In genomic region chr11:98546529-98547307, GRCm38 (mm10) we compare ENCODE assay signal across 23 mouse cellular contexts. TPM values are rescaled to one million over a fixed set of nuclear protein-coding genes. Genes with fewer than 3 reads are reported as not detected.
A peak's percentile ranks its signal among the peaks of the same experiment; 100 is the strongest.
DNase-seq lines count a peak whose midpoint lies in the region; ATAC-seq and TF ChIP-seq lines count a peak whose summit lies in the region.
"Had no signal": no experiment of that assay in that cellular context is flagged by ENCODE, and none has a peak within 500 bp of the region (broad histone marks: within the 10 kb centered on the region; RNA-seq: fewer than 3 reads in every experiment).

No protein-coding gene starts in this region.

- in situ Hi-C loops in CH12.LX (cut with MboI; ENCODE audit: low pct_ligation_motif_present, low pct_unique_long_range_greater_than_20kb, low sequenced_read_pairs): loop anchor here (5.0 kb wide), 1 partner anchor 69 kb away; no protein-coding TSS in a partner anchor

- no peak for TF ChIP-seq CTCF in CH12.LX (conservative IDR thresholded peaks at IDR 0.05 in 1 of 2, IDR thresholded peaks at IDR 0.05 in 1 of 2; ENCODE audit: low read depth in 2 of 2, low read length in 2 of 2)

- no peak overlapping the region for H3K4me3 ChIP-seq in midbrain, embryonic 10.5 days
- H3K4me3 ChIP-seq in midbrain, embryonic 16.5 days (ENCODE audit: low read depth, low read length): no peak overlapping the region
- H3K4me3 ChIP-seq in CH12.LX (replicated peaks in 1 of 3; ENCODE audit: low read depth in 2 of 3, low read length in 2 of 3, poor library complexity in 1 of 3): peak overlapping the region; percentile 69 to 80 (median 77)
- H3K4me3 ChIP-seq: myocyte had no signal

- H3K9me3 ChIP-seq in midbrain, embryonic 10.5 days (replicated peaks): 0 out of 2 replicates have a peak, but pooled peaks cover 2% of the 10 kb centered on the region
- no peaks in the 10 kb centered on the region for H3K9me3 ChIP-seq in midbrain, embryonic 16.5 days (replicated peaks; ENCODE audit: control insufficient read depth, low read length, poor library complexity, severe bottlenecking)
- no peaks in the 10 kb centered on the region for H3K9me3 ChIP-seq in CH12.LX (replicated peaks; ENCODE audit: low read length)
- H3K9me3 ChIP-seq: forebrain, embryonic 13.5 days; heart, embryonic 15.5 days; lung, embryonic 15.5 days had no signal

- peak; percentile 61 for TF ChIP-seq POLR2A in CH12.LX (IDR thresholded peaks at IDR 0.05; ENCODE audit: low read depth, low read length)

- no peaks in the 10 kb centered on the region for H3K36me3 ChIP-seq in midbrain, embryonic 10.5 days
- H3K36me3 ChIP-seq in midbrain, embryonic 16.5 days (ENCODE audit: control insufficient read depth, insufficient read depth, low read length): no peaks in the 10 kb centered on the region
- peaks cover 3 to 8% of the 10 kb centered on the region in 2 experiments for H3K36me3 ChIP-seq in CH12.LX (replicated peaks in 1 of 2; ENCODE audit: control insufficient read depth in 1 of 2, insufficient read depth in 1 of 2, low read length in 1 of 2)
- H3K36me3 ChIP-seq: G1E; heart, embryonic 15.5 days; lung, embryonic 15.5 days had no signal

- TF ChIP-seq EP300 in CH12.LX (IDR thresholded peaks at IDR 0.05; ENCODE audit: low read length): no peak

- 48% methylated on average over 12 of the region's 12 CpGs for WGBS in midbrain, embryonic 10.5 days
- WGBS in midbrain, embryonic 16.5 days: 40% methylated on average over 12 of the region's 12 CpGs

- TF ChIP-seq RAD21 in CH12.LX (IDR thresholded peaks at IDR 0.05; ENCODE audit: low read depth, low read length): no peak

- H3K4me1 ChIP-seq in midbrain, embryonic 10.5 days: peaks cover 21% of the 10 kb centered on the region
- peaks cover 16% of the 10 kb centered on the region for H3K4me1 ChIP-seq in midbrain, embryonic 16.5 days (ENCODE audit: control insufficient read depth, insufficient read depth, low read length)
- peaks cover 5 to 58% of the 10 kb centered on the region in 2 experiments; a peak in 3 of 4 replicates for H3K4me1 ChIP-seq in CH12.LX (ENCODE audit: control insufficient read depth in 1 of 2, insufficient read depth in 2 of 2)

- H3K27ac ChIP-seq in midbrain, embryonic 10.5 days (replicated peaks): no peak overlapping the region
- H3K27ac ChIP-seq in midbrain, embryonic 16.5 days (ENCODE audit: low read length): no peak overlapping the region
- H3K27ac ChIP-seq in CH12.LX (ENCODE audit: insufficient read depth, low read depth): peak overlapping the region; percentile 82
- H3K27ac ChIP-seq: forebrain, embryonic 13.5 days; heart, embryonic 15.5 days; lung, embryonic 15.5 days had no signal

- dilution Hi-C loops in CH12.LX (cut with MboI; ENCODE audit: extremely low pct_ligation_motif_present, extremely low pct_unique_long_range_greater_than_20kb, low sequenced_read_pairs): no loop called here

- peaks cover 93% of the 10 kb centered on the region for H3K27me3 ChIP-seq in midbrain, embryonic 10.5 days (ENCODE audit: low read depth, poor library complexity, severe bottlenecking)
- H3K27me3 ChIP-seq in midbrain, embryonic 16.5 days (ENCODE audit: control insufficient read depth, insufficient read depth, low read depth, low read length): peaks cover 55% of the 10 kb centered on the region
- H3K27me3 ChIP-seq in CH12.LX (replicated peaks): no peaks in the 10 kb centered on the region

- H3K79me2 ChIP-seq in CH12.LX (replicated peaks; ENCODE audit: control insufficient read depth, extremely low read depth, insufficient read depth, poor library complexity, severe bottlenecking): peaks cover 43% of the 10 kb centered on the region

- ATAC-seq in CD4-positive, CD25-positive, alpha-beta regulatory T cell, adult 4 months: no peak
- no peak for ATAC-seq in midbrain, embryonic 16.5 days
- ATAC-seq: forebrain, embryonic 13.5 days; hindbrain, embryonic 16.5 days had no signal

- H3K9ac ChIP-seq in midbrain, embryonic 16.5 days (ENCODE audit: low read depth, low read length): no peak overlapping the region
- peak overlapping the region; percentile 86 for H3K9ac ChIP-seq in CH12.LX (ENCODE audit: insufficient read depth, low read depth)

- peak; percentile 62 for DNase-seq in CD4-positive, CD25-positive, alpha-beta regulatory T cell, adult 2 months (ENCODE audit: low read depth, low spot score)
- peak; percentile 18 for DNase-seq in midbrain, embryonic 10.5 days (ENCODE audit: low spot score)
- DNase-seq in CH12.LX (ENCODE audit: extremely low read depth): peak; percentile 53
- DNase-seq in thymus, postnatal 0 days (ENCODE audit: low spot score): peak; percentile 46
- DNase-seq in frontal cortex, postnatal 36 days (ENCODE audit: low spot score in 2 of 2): no peak
- DNase-seq in cerebellum, postnatal 25 days: no peak
- DNase-seq: adrenal gland, adult 8-10 months; embryo, embryonic 11 days; layer of hippocampus, adult 9-11 months had no signal

- no peak overlapping the region for H3K4me2 ChIP-seq in midbrain, embryonic 16.5 days (ENCODE audit: low read length)
- peak overlapping the region; percentile 94 for H3K4me2 ChIP-seq in CH12.LX (ENCODE audit: insufficient read depth, low read depth, poor library complexity, severe bottlenecking)

TF ChIP-seq in CH12.LX, 34 proteins besides CTCF, POLR2A, EP300 and RAD21 (continues in another document):
- TF ChIP-seq MAX (IDR thresholded peaks at IDR 0.05; ENCODE audit: low read length) (peak; percentile 88), UBTF (IDR thresholded peaks at IDR 0.05; ENCODE audit: low read depth, low read length) (no peak), MYC (IDR thresholded peaks at IDR 0.05; ENCODE audit: low read depth, low read length) (no peak), KAT2A (IDR thresholded peaks at IDR 0.05; ENCODE audit: insufficient replicate concordance, low read length) (no peak), CHD1 (IDR thresholded peaks at IDR 0.05; ENCODE audit: low read depth, low read length) (0 out of 2 replicates have a peak, but pooled peaks have one; percentile 3), BHLHE40 (IDR thresholded peaks at IDR 0.05; ENCODE audit: low read depth, low read length) (peak; percentile 95), JUND (conservative IDR thresholded peaks at IDR 0.05; ENCODE audit: low read depth, low read length) (no peak), USF1 (IDR thresholded peaks at IDR 0.05; ENCODE audit: low read depth, low read length) (no peak), NELFE (IDR thresholded peaks at IDR 0.05; ENCODE audit: low read depth, low read length) (peak; percentile 22; the same call in 1 of the 2 replicates), ETS1 (conservative IDR thresholded peaks at IDR 0.05; ENCODE audit: low read depth, low read length) (peak; percentile 34; the same call in 1 of the 2 replicates), USF2 (conservative IDR thresholded peaks at IDR 0.05; ENCODE audit: low read depth, low read length) (no peak), PAX5 (IDR thresholded peaks at IDR 0.05; ENCODE audit: low read length) (no peak), IRF4 (IDR thresholded peaks at IDR 0.05; ENCODE audit: low read depth, low read length) (no peak), NRF1 (IDR thresholded peaks at IDR 0.05; ENCODE audit: low read depth, low read length) (peak; percentile 58; the same call in 1 of the 2 replicates), MAZ (IDR thresholded peaks at IDR 0.05; ENCODE audit: low read depth, low read length) (peak; percentile 70), TBP (conservative IDR thresholded peaks at IDR 0.05; ENCODE audit: low read depth, low read length) (peak; percentile 40; the same call in 1 of the 2 replicates), CHD2 (IDR thresholded peaks at IDR 0.05; ENCODE audit: low read length) (0 out of 2 replicates have a peak, but pooled peaks have one; percentile 41), MXI1 (IDR thresholded peaks at IDR 0.05; ENCODE audit: low read depth, low read length) (peak; percentile 68)

RNA-seq across cellular contexts. Expression of gene Ikzf3, which starts 0.9 kb away (rescaled TPM):
- polyA plus RNA-seq in CD4-positive, CD25-positive, alpha-beta regulatory T cell, adult 4 months (2017; shearing (Covaris generic)): 10 to 100 TPM; 77.0 to 98.7 TPM
- polyA plus RNA-seq in midbrain, embryonic 10.5 days (2016; fragmentation: Nextera tagmentation; extraction: Ambion mirVana): 0.02 and 0.06 TPM in 2 replicates
- not detected in 2 replicates for polyA plus RNA-seq in midbrain, embryonic 16.5 days (2015; fragmentation: Nextera tagmentation; extraction: Ambion mirVana)
- total RNA-seq in CH12.LX (2012; rRNA removed): 110 and 124 TPM in 2 replicates
- 118 and 130 TPM in 2 replicates for total RNA-seq in CH12.LX (2014; rRNA removed)
- polyA plus RNA-seq in CH12.LX (2012; ENCODE audit: insufficient read length, low read depth): 238 and 243 TPM in 2 replicates
- polyA plus RNA-seq in thymus, postnatal 0 days (2015; fragmentation: Nextera tagmentation; extraction: Ambion mirVana): 42.6 and 59.5 TPM in 2 replicates
- polyA plus RNA-seq: forebrain, embryonic 13.5 days; myocyte had no signal

RNA-seq across cellular contexts. Expression of gene Zpbp2, which starts 4.2 kb away (rescaled TPM):
- 1 to 10 TPM; 5.0 to 6.0 TPM for polyA plus RNA-seq in CD4-positive, CD25-positive, alpha-beta regulatory T cell, adult 4 months (2017; shearing (Covaris generic))
- 0.11 and 0.32 TPM in 2 replicates for polyA plus RNA-seq in midbrain, embryonic 10.5 days (2016; fragmentation: Nextera tagmentation; extraction: Ambion mirVana)
- 0.15 TPM in 1 of 2 replicates, not detected in the other for polyA plus RNA-seq in midbrain, embryonic 16.5 days (2015; fragmentation: Nextera tagmentation; extraction: Ambion mirVana)
- total RNA-seq in CH12.LX (2012; rRNA removed) (3.1 and 3.9 TPM in 2 replicates), CH12.LX (2014; rRNA removed) (3.2 and 5.0 TPM in 2 replicates)
- polyA plus RNA-seq in CH12.LX (2012; ENCODE audit: insufficient read length, low read depth): 3.0 and 3.7 TPM in 2 replicates
- polyA plus RNA-seq in thymus, postnatal 0 days (2015; fragmentation: Nextera tagmentation; extraction: Ambion mirVana): 2.3 and 2.4 TPM in 2 replicates
- total RNA-seq: left cerebral cortex, postnatal 10 days had no signal
- polyA plus RNA-seq: forebrain, embryonic 13.5 days; liver, adult 2 months; myocyte had no signal

RNA-seq across cellular contexts. Expression of gene Ormdl3, which starts 40.5 kb away (rescaled TPM):
- polyA plus RNA-seq in CD4-positive, CD25-positive, alpha-beta regulatory T cell, adult 4 months (2017; shearing (Covaris generic)): 10 to 100 TPM; 25.9 to 53.6 TPM
- 65.8 and 81.0 TPM in 2 replicates for polyA plus RNA-seq in midbrain, embryonic 10.5 days (2016; fragmentation: Nextera tagmentation; extraction: Ambion mirVana)
- 119 and 121 TPM in 2 replicates for polyA plus RNA-seq in midbrain, embryonic 16.5 days (2015; fragmentation: Nextera tagmentation; extraction: Ambion mirVana)
- total RNA-seq in CH12.LX (2012; rRNA removed) (45.1 and 49.7 TPM in 2 replicates), CH12.LX (2014; rRNA removed) (30.6 and 32.9 TPM in 2 replicates)
- polyA plus RNA-seq in CH12.LX (2012; ENCODE audit: insufficient read length, low read depth): 32.5 and 34.9 TPM in 2 replicates
- polyA plus RNA-seq in thymus, postnatal 0 days (2015; fragmentation: Nextera tagmentation; extraction: Ambion mirVana): 37.6 and 38.5 TPM in 2 replicates

RNA-seq across cellular contexts. Expression of gene Lrrc3c, which starts 51.4 kb away (rescaled TPM):
- polyA plus RNA-seq in CD4-positive, CD25-positive, alpha-beta regulatory T cell, adult 4 months (2017; shearing (Covaris generic)): not detected
- polyA plus RNA-seq in midbrain, embryonic 10.5 days (2016; fragmentation: Nextera tagmentation; extraction: Ambion mirVana): not detected in 2 replicates
- not detected in 2 replicates for polyA plus RNA-seq in midbrain, embryonic 16.5 days (2015; fragmentation: Nextera tagmentation; extraction: Ambion mirVana)
- total RNA-seq in CH12.LX (2012; rRNA removed): not detected in 2 replicates
- not detected in 2 replicates for total RNA-seq in CH12.LX (2014; rRNA removed)
- polyA plus RNA-seq in CH12.LX (2012; ENCODE audit: insufficient read length, low read depth): not detected in 2 replicates
- not detected in 2 replicates for polyA plus RNA-seq in thymus, postnatal 0 days (2015; fragmentation: Nextera tagmentation; extraction: Ambion mirVana)
- total RNA-seq: adrenal gland, adult 8-10 months; G1E; left cerebral cortex, postnatal 10 days; liver, adult 2 months had no signal
- polyA plus RNA-seq: cerebellum, adult 2 months; forebrain, embryonic 13.5 days; G1E; gonadal fat pad, adult 2 months; heart, embryonic 15.5 days; hindbrain, embryonic 16.5 days; kidney, adult 2 months; liver, adult 2 months; lung, embryonic 15.5 days; myocyte; stomach, embryonic 16.5 days had no signal

Comparison
In these comparisons a context has a peak if more than half of its experiments do, and no peak if none do; other contexts are left out.
1. DNase-seq: peak in CD4-positive, CD25-positive, alpha-beta regulatory T cell, adult 2 months (single experiment), midbrain, embryonic 10.5 days (single experiment), CH12.LX (single experiment) and thymus, postnatal 0 days (single experiment); none in frontal cortex, postnatal 36 days (0 of 2) and cerebellum, postnatal 25 days (0 of 2).
2. H3K4me3 ChIP-seq: peak in CH12.LX (3 of 3); none in midbrain, embryonic 10.5 days (single experiment) and midbrain, embryonic 16.5 days (single experiment).
3. RNA of gene Ikzf3, which starts 0.9 kb away (polyA plus RNA-seq): 238 to 243 TPM in CH12.LX, 77.0 to 98.7 TPM in CD4-positive, CD25-positive, alpha-beta regulatory T cell, adult 4 months and 42.6 to 59.5 TPM in thymus, postnatal 0 days; 0.02 to 0.06 TPM in midbrain, embryonic 10.5 days and not detected in midbrain, embryonic 16.5 days; every median in the first group is over 10 times any median in the second.